Mouse (Mus musculus): Measurements from ENCODE around the gene Gm10334. TPM values are rescaled to one million over a fixed set of nuclear protein-coding genes. Genes with fewer than 3 reads are reported as not detected.
"Not testable (repeated sequence)": the region's sequence is repeated elsewhere in the genome, so short reads cannot be mapped to it uniquely, and the experiment has no call there.

Gene Gm10334
- 0.83 TPM in 1 of 2 replicates, not detected in the other for polyA plus RNA-seq (2016; fragmentation: Nextera tagmentation; extraction: Ambion mirVana)

DNA sequence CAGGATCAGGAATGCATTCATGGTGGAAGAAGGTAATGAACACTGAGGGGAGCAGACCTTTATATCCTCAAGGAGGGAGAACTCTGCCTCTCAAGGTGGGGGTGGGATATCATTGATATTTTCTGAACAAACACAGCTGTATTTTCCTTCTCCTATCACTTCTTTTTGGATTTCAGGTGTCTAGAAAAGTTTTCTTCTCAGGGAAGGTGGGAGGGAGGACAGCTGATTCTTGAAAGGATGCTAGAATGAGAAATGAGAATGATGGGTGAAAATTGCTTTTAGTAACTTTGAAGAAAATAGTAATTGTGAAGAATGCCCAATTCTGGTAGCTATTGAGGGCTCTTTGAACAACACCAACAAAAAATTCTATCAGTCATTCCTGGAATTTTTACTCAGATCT is at the start of gene Gm10334:
Gene Gm10334, minus strand, starts transcription at position 101 of the 400 bp plus-strand sequence.
- ATAC-seq (ENCODE audit: low FRiP score); H3K27me3 ChIP-seq; H3K4me1 ChIP-seq; H3K9me3 ChIP-seq (replicated peaks); H3K27ac ChIP-seq; H3K9ac ChIP-seq; H3K36me3 ChIP-seq; H3K4me3 ChIP-seq; H3K4me2 ChIP-seq (replicated peaks): not testable (repeated sequence)

DNA sequence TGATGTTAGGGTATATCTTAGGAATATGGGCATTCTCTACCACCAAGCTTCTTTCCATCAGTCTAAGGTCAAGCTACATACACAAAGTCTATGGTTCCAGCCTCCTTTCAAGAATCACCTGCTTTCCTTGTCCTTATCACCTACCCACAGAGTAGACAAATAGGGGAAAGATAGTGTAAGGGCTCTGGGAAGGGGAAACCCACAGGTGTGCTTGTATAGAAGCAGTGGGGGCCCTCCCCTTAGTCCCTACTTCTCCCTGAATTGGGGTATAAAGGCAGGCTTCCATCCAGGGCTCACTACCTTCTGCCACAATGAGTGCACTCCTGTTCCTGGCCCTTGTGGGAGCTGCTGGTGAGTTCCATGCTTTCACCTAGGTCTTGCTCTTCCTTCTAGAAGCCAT is 12.7 kb upstream of the Gm10334 start, which contains the start of gene Prss1:
Gene Prss1, plus strand, starts transcription at position 301 of the 400 bp plus-strand sequence.
- not testable (repeated sequence) for H3K36me3 ChIP-seq; H3K4me2 ChIP-seq (replicated peaks); H3K27ac ChIP-seq; H3K27me3 ChIP-seq; H3K4me1 ChIP-seq; H3K4me3 ChIP-seq; H3K9me3 ChIP-seq (replicated peaks); ATAC-seq (ENCODE audit: low FRiP score); H3K9ac ChIP-seq

GRCm38 (mm10) chr6:41442261-41442660 is 3.7 kb downstream of the Gm10334 start:
- not testable (repeated sequence) for H3K36me3 ChIP-seq; H3K4me2 ChIP-seq (replicated peaks); H3K9ac ChIP-seq; H3K27me3 ChIP-seq; H3K9me3 ChIP-seq (replicated peaks); ATAC-seq (ENCODE audit: low FRiP score); H3K4me3 ChIP-seq; H3K4me1 ChIP-seq; H3K27ac ChIP-seq
- 100% methylated on average over 2 of the region's 2 CpGs for WGBS

Other genes with a start within 250 kb of the Gm10334 start
- not detected in 2 replicates for gene Try4, start 143.9 kb downstream of the Gm10334 start, polyA plus RNA-seq (2016; fragmentation: Nextera tagmentation; extraction: Ambion mirVana)
- not detected in 2 replicates for gene Try5, start 129.3 kb downstream of the Gm10334 start, polyA plus RNA-seq (2016; fragmentation: Nextera tagmentation; extraction: Ambion mirVana)
- gene Try10, start 92.0 kb downstream of the Gm10334 start, polyA plus RNA-seq (2016; fragmentation: Nextera tagmentation; extraction: Ambion mirVana) = not detected in 2 replicates
- gene Prss3, start 68.5 kb downstream of the Gm10334 start, polyA plus RNA-seq (2016; fragmentation: Nextera tagmentation; extraction: Ambion mirVana) = not detected in 2 replicates
- not detected in 2 replicates for gene Gm5771, start 53.8 kb downstream of the Gm10334 start, polyA plus RNA-seq (2016; fragmentation: Nextera tagmentation; extraction: Ambion mirVana)
- not detected in 2 replicates for gene Prss1, start 12.8 kb upstream of the Gm10334 start, polyA plus RNA-seq (2016; fragmentation: Nextera tagmentation; extraction: Ambion mirVana)
- not detected in 2 replicates for gene Prss2, start 75.6 kb upstream of the Gm10334 start, polyA plus RNA-seq (2016; fragmentation: Nextera tagmentation; extraction: Ambion mirVana)
- gene Ephb6, start 159.3 kb upstream of the Gm10334 start, polyA plus RNA-seq (2016; fragmentation: Nextera tagmentation; extraction: Ambion mirVana) = 25.8 and 28.1 TPM in 2 replicates
- gene Trpv6, start 190.3 kb upstream of the Gm10334 start, polyA plus RNA-seq (2016; fragmentation: Nextera tagmentation; extraction: Ambion mirVana) = 0.62 and 1.1 TPM in 2 replicates
- gene Trpv5, start 234.6 kb upstream of the Gm10334 start, polyA plus RNA-seq (2016; fragmentation: Nextera tagmentation; extraction: Ambion mirVana) = not detected in 2 replicates
- gene Llcfc1, start 238.3 kb upstream of the Gm10334 start, polyA plus RNA-seq (2016; fragmentation: Nextera tagmentation; extraction: Ambion mirVana) = not detected in 2 replicates

All from hindbrain, embryonic 12.5 days (tissue).